Mouse (Mus musculus): ENCODE measurements around the gene Hdac4. TPM values are rescaled to one million over a fixed set of nuclear protein-coding genes. Genes with fewer than 3 reads are reported as not detected.

The Hdac4 gene
- polyA plus RNA-seq, 1 experiment from 2014 or later = 3.0 TPM

DNA sequence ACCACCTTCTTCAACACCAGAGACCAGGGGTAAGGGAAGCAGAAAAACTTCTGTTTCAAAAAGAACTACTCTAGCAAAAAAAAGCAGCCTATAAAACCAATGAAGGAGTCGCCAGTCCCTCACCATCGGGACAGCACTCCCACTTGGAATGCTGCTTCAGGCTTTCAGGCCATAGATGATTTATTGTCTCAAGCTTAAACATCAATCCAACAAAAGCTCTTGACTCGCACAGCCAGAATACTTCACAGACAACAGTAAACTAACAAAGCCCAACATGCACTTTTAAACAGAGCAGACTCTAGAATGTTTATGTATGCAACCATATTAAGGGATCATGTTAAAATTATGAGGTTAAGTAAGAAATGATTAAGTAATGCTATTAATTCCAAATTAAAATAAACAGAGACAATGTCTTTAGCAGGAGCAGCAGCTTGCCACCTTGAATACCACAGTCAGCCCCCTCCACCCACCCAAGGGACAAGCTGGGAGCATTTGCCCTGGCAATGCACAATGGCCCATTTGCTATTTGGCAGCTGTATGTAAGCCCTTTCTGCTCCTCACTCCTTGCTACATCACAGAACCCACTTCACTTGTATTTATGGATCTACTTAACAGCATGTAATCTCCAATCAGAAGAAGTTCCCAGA lies 21.1 kb downstream of the Hdac4 start:
- Histone ChIP-seq H3K27ac (ENCODE audit: low read depth) (no peak overlapping the region), H3K4me2 (ENCODE audit: low read depth, low read length) (no peak overlapping the region), H3K27me3 (ENCODE audit: insufficient read depth, low read length) (no peaks in the 10 kb centered on the region), H3K4me3 (ENCODE audit: low read depth, low read length) (no peak overlapping the region), H3K9me3 (ENCODE audit: low read length) (no peaks in the 10 kb centered on the region), H3K4me1 (ENCODE audit: insufficient read depth) (peaks cover 11% of the 10 kb centered on the region), H3K9ac (replicated peaks) (no peak overlapping the region), H3K36me3 (replicated peaks; ENCODE audit: insufficient read depth, low read length) (no peaks in the 10 kb centered on the region)
- DNase-seq (no peak), ATAC-seq (no peak)
- WGBS (ENCODE audit: insufficient replicate concordance) = 62% methylated on average over 3 of the region's 3 CpGs
- TF ChIP-seq EP300 (IDR thresholded peaks at IDR 0.05; ENCODE audit: low read depth) (no peak), CTCF (IDR thresholded peaks at IDR 0.05; ENCODE audit: low read depth) (no peak)

GRCm38 (mm10) chr1:92170616-92171235 lies 24.8 kb downstream of the Hdac4 start:
- DNase-seq (no peak), ATAC-seq (no peak)
- H3K4me3 ChIP-seq (ENCODE audit: low read depth, low read length) = no peak overlapping the region
- no peaks in the 10 kb centered on the region for H3K4me1 ChIP-seq (ENCODE audit: insufficient read depth)
- H3K27ac ChIP-seq (ENCODE audit: low read depth) = no peak overlapping the region
- no peaks in the 10 kb centered on the region for H3K27me3 ChIP-seq (ENCODE audit: insufficient read depth, low read length)
- no peaks in the 10 kb centered on the region for H3K36me3 ChIP-seq (replicated peaks; ENCODE audit: insufficient read depth, low read length)
- TF ChIP-seq EP300 (IDR thresholded peaks at IDR 0.05; ENCODE audit: low read depth) = no peak
- 91% methylated on average over 5 of the region's 5 CpGs for WGBS (ENCODE audit: insufficient replicate concordance)
- H3K9me3 ChIP-seq (ENCODE audit: low read length) = no peaks in the 10 kb centered on the region
- H3K9ac ChIP-seq (replicated peaks) = no peak overlapping the region
- no peak overlapping the region for H3K4me2 ChIP-seq (ENCODE audit: low read depth, low read length)

- Histone ChIP-seq H3K27me3 (ENCODE audit: insufficient read depth, low read length) (no peaks in the 10 kb centered on the region), H3K9me3 (ENCODE audit: low read length) (no peaks in the 10 kb centered on the region), H3K4me1 (ENCODE audit: insufficient read depth) (no peaks in the 10 kb centered on the region), H3K9ac (replicated peaks) (no peak overlapping the region; the same call in 1 of the 2 replicates), H3K27ac (ENCODE audit: low read depth) (no peak overlapping the region), H3K4me3 (ENCODE audit: low read depth, low read length) (no peak overlapping the region), H3K4me2 (ENCODE audit: low read depth, low read length) (no peak overlapping the region), H3K36me3 (replicated peaks; ENCODE audit: insufficient read depth, low read length) (no peaks in the 10 kb centered on the region)
- TF ChIP-seq CTCF (IDR thresholded peaks at IDR 0.05; ENCODE audit: low read depth) (no peak), EP300 (IDR thresholded peaks at IDR 0.05; ENCODE audit: low read depth) (no peak)
- ATAC-seq (no peak), DNase-seq (no peak)
These were observed 25.8 kb downstream of the Hdac4 start for GRCm38 (mm10) chr1:92169776-92170055.

GRCm38 (mm10) chr1:92168900-92169775 lies 26.4 kb downstream of the Hdac4 start:
- DNase-seq = no peak
- 79% methylated on average over 4 of the region's 4 CpGs for WGBS (ENCODE audit: insufficient replicate concordance)
- H3K27ac ChIP-seq (ENCODE audit: low read depth) = no peak overlapping the region
- H3K4me3 ChIP-seq (ENCODE audit: low read depth, low read length) = no peak overlapping the region
- no peaks in the 10 kb centered on the region for H3K4me1 ChIP-seq (ENCODE audit: insufficient read depth)
- no peaks in the 10 kb centered on the region for H3K36me3 ChIP-seq (replicated peaks; ENCODE audit: insufficient read depth, low read length)
- no peak overlapping the region for H3K4me2 ChIP-seq (ENCODE audit: low read depth, low read length)
- TF ChIP-seq CTCF (IDR thresholded peaks at IDR 0.05; ENCODE audit: low read depth) (no peak), EP300 (IDR thresholded peaks at IDR 0.05; ENCODE audit: low read depth) (no peak)
- ATAC-seq = no peak
- H3K9ac ChIP-seq (replicated peaks) = no peak overlapping the region; the same call in 1 of the 2 replicates
- no peaks in the 10 kb centered on the region for H3K9me3 ChIP-seq (ENCODE audit: low read length)
- no peaks in the 10 kb centered on the region for H3K27me3 ChIP-seq (ENCODE audit: insufficient read depth, low read length)

DNA sequence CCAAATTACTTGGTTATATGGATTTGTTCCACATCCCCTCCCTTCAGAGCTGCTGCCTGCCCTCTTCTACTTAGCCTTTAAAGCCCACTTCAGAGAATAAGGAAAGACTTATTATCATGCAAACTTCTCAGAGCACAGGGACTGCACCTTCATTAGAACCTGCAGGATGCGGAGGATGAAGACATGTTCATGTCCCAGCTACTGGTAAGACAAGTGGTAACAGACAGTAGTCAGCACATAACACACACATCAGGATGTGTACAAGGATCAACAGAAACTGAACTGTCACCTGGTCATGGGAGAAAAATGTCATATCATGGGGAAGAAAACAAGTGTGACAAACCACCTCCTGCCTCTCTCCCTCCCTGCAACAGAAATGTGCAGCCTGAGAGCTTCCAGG lies 31.6 kb downstream of the Hdac4 start:
- no peak overlapping the region for H3K27ac ChIP-seq (ENCODE audit: low read depth)
- no peaks in the 10 kb centered on the region for H3K27me3 ChIP-seq (ENCODE audit: insufficient read depth, low read length)
- H3K4me2 ChIP-seq (ENCODE audit: low read depth, low read length) = no peak overlapping the region
- no peak for TF ChIP-seq CTCF (IDR thresholded peaks at IDR 0.05; ENCODE audit: low read depth)
- TF ChIP-seq EP300 (IDR thresholded peaks at IDR 0.05; ENCODE audit: low read depth) = no peak
- 88% methylated on average over 1 of the region's 1 CpGs for WGBS (ENCODE audit: insufficient replicate concordance)
- H3K4me3 ChIP-seq (ENCODE audit: low read depth, low read length) = no peak overlapping the region
- H3K9me3 ChIP-seq (ENCODE audit: low read length) = no peaks in the 10 kb centered on the region
- DNase-seq (no peak), ATAC-seq (no peak)
- no peak overlapping the region for H3K9ac ChIP-seq (replicated peaks)
- no peaks in the 10 kb centered on the region for H3K4me1 ChIP-seq (ENCODE audit: insufficient read depth)
- no peaks in the 10 kb centered on the region for H3K36me3 ChIP-seq (replicated peaks; ENCODE audit: insufficient read depth, low read length)

DNA sequence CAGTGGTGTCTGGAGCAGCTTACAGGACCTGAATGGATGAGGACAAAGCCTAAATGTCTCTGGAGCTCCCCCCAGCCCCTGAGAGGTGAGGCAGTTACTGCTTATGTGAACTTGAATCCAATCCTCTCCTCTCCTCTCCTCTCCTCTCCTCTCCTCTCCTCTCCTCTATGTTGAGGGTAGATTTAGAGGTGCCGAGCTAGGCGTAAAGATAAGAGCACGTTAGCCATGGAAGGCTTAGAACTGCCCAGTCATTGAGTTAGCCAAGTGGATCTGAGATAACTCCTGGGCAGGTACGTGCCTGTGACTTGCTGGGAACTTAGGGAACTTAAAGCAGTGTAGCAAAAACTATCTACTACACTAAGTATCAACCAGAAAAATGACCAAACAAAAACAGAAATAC lies 35.7 kb downstream of the Hdac4 start:
- H3K4me1 ChIP-seq (ENCODE audit: insufficient read depth) = no peaks in the 10 kb centered on the region
- H3K27ac ChIP-seq (ENCODE audit: low read depth) = no peak overlapping the region
- H3K27me3 ChIP-seq (ENCODE audit: insufficient read depth, low read length) = no peaks in the 10 kb centered on the region
- no peak overlapping the region for H3K4me3 ChIP-seq (ENCODE audit: low read depth, low read length)
- TF ChIP-seq EP300 (IDR thresholded peaks at IDR 0.05; ENCODE audit: low read depth) = no peak
- no peaks in the 10 kb centered on the region for H3K9me3 ChIP-seq (ENCODE audit: low read length)
- no peak for DNase-seq
- ATAC-seq = no peak
- 45% methylated on average over 4 of the region's 4 CpGs for WGBS (ENCODE audit: insufficient replicate concordance)
- no peak overlapping the region for H3K9ac ChIP-seq (replicated peaks)
- H3K4me2 ChIP-seq (ENCODE audit: low read depth, low read length) = no peak overlapping the region
- no peaks in the 10 kb centered on the region for H3K36me3 ChIP-seq (replicated peaks; ENCODE audit: insufficient read depth, low read length)

Data from liver, postnatal 0 days (tissue).